Mouse (Mus musculus) liver, embryonic 11.5 days (tissue): ENCODE measurements around the gene Pld3. TPM values are rescaled to one million over a fixed set of nuclear protein-coding genes. Genes with fewer than 3 reads are reported as not detected.

ENCODE experiments used
- polyA plus RNA-seq: library from polyadenylated mRNA; unstranded; fragments of >200 nt; fragmentation: Nextera tagmentation; extraction: Ambion mirVana; gene quantifications from 2 replicates; pipeline ENCODE4 v1.2.1, GENCODE M21; 2014

Pld3 gene
- polyA plus RNA-seq, 1 experiment from 2014 or later: 44.4 TPM

Other genes with a start within 250 kb of the Pld3 start
- 7.1 and 10.2 TPM in 2 replicates for gene Ltbp4, start 215.5 kb downstream of the Pld3 start, polyA plus RNA-seq
- gene Shkbp1, start 197.2 kb downstream of the Pld3 start, polyA plus RNA-seq: 46.8 and 49.6 TPM in 2 replicates
- 0.43 and 1.2 TPM in 2 replicates for gene Gm20479, start 195.8 kb downstream of the Pld3 start, polyA plus RNA-seq
- 0.17 and 0.19 TPM in 2 replicates for gene Sptbn4, start 105.5 kb downstream of the Pld3 start, polyA plus RNA-seq
- 581 and 583 TPM in 2 replicates for gene Blvrb, start 105.2 kb downstream of the Pld3 start, polyA plus RNA-seq
- 20.6 and 21.5 TPM in 2 replicates for gene Sertad3, start 79.5 kb downstream of the Pld3 start, polyA plus RNA-seq
- gene Sertad1, start 66.3 kb downstream of the Pld3 start, polyA plus RNA-seq: 23.0 and 24.3 TPM in 2 replicates
- gene Prx, start 53.9 kb downstream of the Pld3 start, polyA plus RNA-seq: 0.80 and 0.84 TPM in 2 replicates
- gene Hipk4, start 30.0 kb downstream of the Pld3 start, polyA plus RNA-seq: 0.33 and 0.40 TPM in 2 replicates
- gene 2310022A10Rik, start within 50 bp of the Pld3 start, polyA plus RNA-seq: 33.9 and 35.1 TPM in 2 replicates
- 68.4 and 70.1 TPM in 2 replicates for gene Akt2, start 38.3 kb upstream of the Pld3 start, polyA plus RNA-seq
- gene Ttc9b, start 100.7 kb upstream of the Pld3 start, polyA plus RNA-seq: not detected in 2 replicates
- gene Map3k10, start 121.4 kb upstream of the Pld3 start, polyA plus RNA-seq: 4.8 and 5.6 TPM in 2 replicates
- 1.6 and 3.0 TPM in 2 replicates for gene Zfp607b, start 136.1 kb upstream of the Pld3 start, polyA plus RNA-seq
- 15.8 and 17.5 TPM in 2 replicates for gene Zfp60, start 178.2 kb upstream of the Pld3 start, polyA plus RNA-seq